ENCODE assay signal across 13 mouse cellular contexts in the genomic region with DNA sequence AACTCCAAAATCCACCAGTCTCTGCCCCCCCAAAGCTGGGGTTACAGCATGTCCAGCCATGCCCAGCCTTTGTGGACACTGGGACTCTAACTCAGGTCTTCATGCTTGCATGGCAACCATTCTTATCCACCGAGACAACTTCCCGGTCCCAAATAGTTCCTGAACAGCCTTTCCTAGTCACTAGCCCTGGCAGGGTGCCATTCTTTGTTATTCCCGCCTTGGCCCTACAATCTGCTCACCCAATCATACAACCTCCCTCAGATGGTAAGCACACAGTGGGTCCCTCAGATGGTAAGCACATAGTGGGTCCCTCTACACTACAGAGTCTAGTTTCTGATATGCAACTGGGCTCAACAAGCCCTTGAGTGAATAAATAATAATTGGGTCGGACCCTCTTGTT. TPM values are rescaled to one million over a fixed set of nuclear protein-coding genes. Genes with fewer than 3 reads are reported as not detected.
DNase-seq lines count a peak whose midpoint lies in the region; ATAC-seq and TF ChIP-seq lines count a peak whose summit lies in the region.
"Had no signal": no experiment of that assay in that cellular context is flagged by ENCODE, and none has a peak within 500 bp of the region (broad histone marks: within the 10 kb centered on the region; RNA-seq: fewer than 3 reads in every experiment).

No protein-coding gene starts in this region.

- 0 out of 2 replicates have a peak, but pooled peaks cover 3% of the 10 kb centered on the region for H3K36me3 ChIP-seq in hindbrain, embryonic 12.5 days
- no peaks in the 10 kb centered on the region for H3K36me3 ChIP-seq in hindbrain, embryonic 11.5 days (ENCODE audit: control insufficient read depth, insufficient read depth, low read length)
- 0 out of 2 replicates have a peak, but pooled peaks cover 2% of the 10 kb centered on the region for H3K36me3 ChIP-seq in neural tube, embryonic 12.5 days
- peaks cover 6% of the 10 kb centered on the region; the same call in 1 of the 2 replicates for H3K36me3 ChIP-seq in forebrain, embryonic 15.5 days
- H3K36me3 ChIP-seq in neural tube, embryonic 13.5 days: peaks cover 30% of the 10 kb centered on the region; the same call in 1 of the 2 replicates
- no peaks in the 10 kb centered on the region for H3K36me3 ChIP-seq in kidney, adult 2 months (ENCODE audit: control insufficient read depth, insufficient read depth, low read length)

- H3K4me1 ChIP-seq in hindbrain, embryonic 12.5 days: peaks cover 46% of the 10 kb centered on the region
- H3K4me1 ChIP-seq in hindbrain, embryonic 11.5 days (replicated peaks; ENCODE audit: control insufficient read depth, insufficient read depth, low read length): no peaks in the 10 kb centered on the region
- peaks cover 43% of the 10 kb centered on the region for H3K4me1 ChIP-seq in neural tube, embryonic 12.5 days
- peaks cover 47% of the 10 kb centered on the region for H3K4me1 ChIP-seq in forebrain, embryonic 15.5 days
- peaks cover 69% of the 10 kb centered on the region for H3K4me1 ChIP-seq in neural tube, embryonic 13.5 days (replicated peaks)
- H3K4me1 ChIP-seq in kidney, adult 2 months (ENCODE audit: control insufficient read depth, insufficient read depth, low read length): no peaks in the 10 kb centered on the region

- peak overlapping the region; percentile 86; the same call in 1 of the 2 replicates for H3K4me2 ChIP-seq in hindbrain, embryonic 12.5 days (replicated peaks)
- H3K4me2 ChIP-seq in hindbrain, embryonic 11.5 days (replicated peaks; ENCODE audit: low read depth, low read length): no peak overlapping the region
- H3K4me2 ChIP-seq in neural tube, embryonic 12.5 days (replicated peaks): peak overlapping the region; percentile 79; the same call in 1 of the 2 replicates
- H3K4me2 ChIP-seq in forebrain, embryonic 15.5 days (replicated peaks): no peak overlapping the region
- peak overlapping the region; percentile 85 for H3K4me2 ChIP-seq in neural tube, embryonic 13.5 days

- TF ChIP-seq CTCF in kidney, adult 2 months (conservative IDR thresholded peaks at IDR 0.05; ENCODE audit: insufficient read depth, insufficient read length, low read depth, low read length): no peak

- 44% methylated on average over 4 of the region's 4 CpGs for WGBS in hindbrain, embryonic 12.5 days
- 68% methylated on average over 4 of the region's 4 CpGs for WGBS in hindbrain, embryonic 11.5 days
- 62% methylated on average over 4 of the region's 4 CpGs for WGBS in neural tube, embryonic 12.5 days
- WGBS in forebrain, embryonic 15.5 days: 31% methylated on average over 4 of the region's 4 CpGs
- WGBS in neural tube, embryonic 13.5 days: 27% methylated on average over 4 of the region's 4 CpGs
- 63% methylated on average over 4 of the region's 4 CpGs for WGBS in kidney, adult 2 months

- H3K9ac ChIP-seq in hindbrain, embryonic 12.5 days: no peak overlapping the region
- no peak overlapping the region for H3K9ac ChIP-seq in hindbrain, embryonic 11.5 days (ENCODE audit: low read depth, low read length)
- no peak overlapping the region for H3K9ac ChIP-seq in neural tube, embryonic 12.5 days
- no peak overlapping the region for H3K9ac ChIP-seq in forebrain, embryonic 15.5 days (replicated peaks)
- peak overlapping the region; percentile 5; the same call in 1 of the 2 replicates for H3K9ac ChIP-seq in neural tube, embryonic 13.5 days
- H3K9ac ChIP-seq: liver, embryonic 14.5 days had no signal

- TF ChIP-seq POLR2A in kidney, adult 2 months (IDR thresholded peaks at IDR 0.05; ENCODE audit: low read depth, low read length): no peak

- H3K27me3 ChIP-seq in hindbrain, embryonic 12.5 days: 0 out of 2 replicates have a peak, but pooled peaks cover under 1% of the 10 kb centered on the region
- H3K27me3 ChIP-seq in hindbrain, embryonic 11.5 days (ENCODE audit: control insufficient read depth, insufficient read depth, low read length): peaks cover 4% of the 10 kb centered on the region; the same call in 1 of the 2 replicates
- no peaks in the 10 kb centered on the region for H3K27me3 ChIP-seq in neural tube, embryonic 12.5 days (replicated peaks)
- H3K27me3 ChIP-seq in forebrain, embryonic 15.5 days: no peaks in the 10 kb centered on the region
- no peaks in the 10 kb centered on the region for H3K27me3 ChIP-seq in neural tube, embryonic 13.5 days
- no peaks in the 10 kb centered on the region for H3K27me3 ChIP-seq in kidney, adult 2 months (replicated peaks; ENCODE audit: control insufficient read depth, insufficient read depth, low read length)

- no peaks in the 10 kb centered on the region for H3K9me3 ChIP-seq in hindbrain, embryonic 12.5 days (replicated peaks)
- H3K9me3 ChIP-seq in hindbrain, embryonic 11.5 days (ENCODE audit: control insufficient read depth, low read length): no peaks in the 10 kb centered on the region; the same call in 1 of the 2 replicates
- no peaks in the 10 kb centered on the region for H3K9me3 ChIP-seq in neural tube, embryonic 12.5 days
- no peaks in the 10 kb centered on the region for H3K9me3 ChIP-seq in forebrain, embryonic 15.5 days
- H3K9me3 ChIP-seq in neural tube, embryonic 13.5 days: no peaks in the 10 kb centered on the region

- no peak overlapping the region for H3K4me3 ChIP-seq in hindbrain, embryonic 12.5 days
- H3K4me3 ChIP-seq in hindbrain, embryonic 11.5 days (ENCODE audit: low read depth, low read length): no peak overlapping the region
- H3K4me3 ChIP-seq in neural tube, embryonic 12.5 days: no peak overlapping the region
- no peak overlapping the region for H3K4me3 ChIP-seq in forebrain, embryonic 15.5 days
- 0 out of 2 replicates have a peak overlapping the region, but pooled peaks have one; percentile 94 for H3K4me3 ChIP-seq in neural tube, embryonic 13.5 days
- H3K4me3 ChIP-seq in kidney, adult 2 months (ENCODE audit: insufficient read depth, low read depth, low read length): no peak overlapping the region
- H3K4me3 ChIP-seq: layer of hippocampus, adult 2 months had no signal

- 0 out of 2 replicates have a peak overlapping the region, but pooled peaks have one; percentile 94 for H3K27ac ChIP-seq in hindbrain, embryonic 12.5 days
- H3K27ac ChIP-seq in hindbrain, embryonic 11.5 days (ENCODE audit: low read depth, low read length): no peak overlapping the region
- no peak overlapping the region for H3K27ac ChIP-seq in neural tube, embryonic 12.5 days
- H3K27ac ChIP-seq in forebrain, embryonic 15.5 days (replicated peaks): peak overlapping the region; percentile 96
- peak overlapping the region; percentile 96 for H3K27ac ChIP-seq in neural tube, embryonic 13.5 days (replicated peaks)
- H3K27ac ChIP-seq in kidney, adult 2 months (ENCODE audit: insufficient read depth, low read depth, low read length): no peak overlapping the region
- H3K27ac ChIP-seq: layer of hippocampus, adult 2 months; liver, embryonic 14.5 days had no signal

- DNase-seq in hindbrain, embryonic 11.5 days (ENCODE audit: low spot score): no peak
- DNase-seq in neural tube, embryonic 10.5 days (ENCODE audit: extremely low spot score, low spot score): no peak
- no peak for DNase-seq in kidney, adult 2 months
- DNase-seq in adipocyte (ENCODE audit: low spot score): no peak
- DNase-seq: adrenal gland, postnatal 10 days; heart, postnatal 10 days; kidney, adult 8-10 months had no signal

- no peak for ATAC-seq in hindbrain, embryonic 12.5 days (ENCODE audit: low FRiP score)
- ATAC-seq in hindbrain, embryonic 11.5 days (ENCODE audit: low FRiP score): no peak
- ATAC-seq in neural tube, embryonic 12.5 days (ENCODE audit: low FRiP score, low read depth): no peak
- ATAC-seq in forebrain, embryonic 15.5 days (replicated peaks): no peak
- ATAC-seq in neural tube, embryonic 13.5 days (ENCODE audit: low read depth): no peak

RNA-seq across cellular contexts. Expression of a gene that starts 4.2 kb away (rescaled TPM):
- 386 and 391 TPM in 2 replicates for polyA plus RNA-seq in hindbrain, embryonic 12.5 days (2016; fragmentation: Nextera tagmentation; extraction: Ambion mirVana)
- polyA plus RNA-seq in hindbrain, embryonic 11.5 days (2014; fragmentation: Nextera tagmentation; extraction: Ambion mirVana): 151 and 156 TPM in 2 replicates
- 362 and 381 TPM in 2 replicates for polyA plus RNA-seq in neural tube, embryonic 12.5 days (2016; fragmentation: Nextera tagmentation; extraction: Ambion mirVana)
- polyA plus RNA-seq in forebrain, embryonic 15.5 days (2015; fragmentation: Nextera tagmentation; extraction: Ambion mirVana): 590 and 608 TPM in 2 replicates
- polyA plus RNA-seq in neural tube, embryonic 13.5 days (2015; fragmentation: Nextera tagmentation; extraction: Ambion mirVana): 548 and 565 TPM in 2 replicates
- 12.5 and 15.7 TPM in 2 replicates for polyA plus RNA-seq in kidney, adult 2 months (2012; rRNA removed)

RNA-seq across cellular contexts. Expression of a gene that starts 28.0 kb away (rescaled TPM):
- 119 and 130 TPM in 2 replicates for polyA plus RNA-seq in hindbrain, embryonic 12.5 days (2016; fragmentation: Nextera tagmentation; extraction: Ambion mirVana)
- polyA plus RNA-seq in hindbrain, embryonic 11.5 days (2014; fragmentation: Nextera tagmentation; extraction: Ambion mirVana): 146 and 191 TPM in 2 replicates
- polyA plus RNA-seq in neural tube, embryonic 12.5 days (2016; fragmentation: Nextera tagmentation; extraction: Ambion mirVana): 120 and 127 TPM in 2 replicates
- polyA plus RNA-seq in forebrain, embryonic 15.5 days (2015; fragmentation: Nextera tagmentation; extraction: Ambion mirVana): 70.0 and 75.2 TPM in 2 replicates
- 33.5 and 40.5 TPM in 2 replicates for polyA plus RNA-seq in neural tube, embryonic 13.5 days (2015; fragmentation: Nextera tagmentation; extraction: Ambion mirVana)
- polyA plus RNA-seq in kidney, adult 2 months (2012; rRNA removed): 8.9 and 10.2 TPM in 2 replicates

RNA-seq across cellular contexts. Expression of a gene that starts 28.8 kb away (rescaled TPM):
- 32.1 and 36.1 TPM in 2 replicates for polyA plus RNA-seq in hindbrain, embryonic 12.5 days (2016; fragmentation: Nextera tagmentation; extraction: Ambion mirVana)
- 16.1 and 18.4 TPM in 2 replicates for polyA plus RNA-seq in hindbrain, embryonic 11.5 days (2014; fragmentation: Nextera tagmentation; extraction: Ambion mirVana)
- polyA plus RNA-seq in neural tube, embryonic 12.5 days (2016; fragmentation: Nextera tagmentation; extraction: Ambion mirVana): 37.3 and 38.2 TPM in 2 replicates
- 37.6 and 40.0 TPM in 2 replicates for polyA plus RNA-seq in forebrain, embryonic 15.5 days (2015; fragmentation: Nextera tagmentation; extraction: Ambion mirVana)
- polyA plus RNA-seq in neural tube, embryonic 13.5 days (2015; fragmentation: Nextera tagmentation; extraction: Ambion mirVana): 43.1 and 43.4 TPM in 2 replicates
- polyA plus RNA-seq in kidney, adult 2 months (2012; rRNA removed): 52.8 and 67.8 TPM in 2 replicates

RNA-seq across cellular contexts. Expression of a gene that starts 31.5 kb away (rescaled TPM):
- polyA plus RNA-seq in hindbrain, embryonic 12.5 days (2016; fragmentation: Nextera tagmentation; extraction: Ambion mirVana): 67.3 and 76.0 TPM in 2 replicates
- 40.1 and 45.4 TPM in 2 replicates for polyA plus RNA-seq in hindbrain, embryonic 11.5 days (2014; fragmentation: Nextera tagmentation; extraction: Ambion mirVana)
- polyA plus RNA-seq in neural tube, embryonic 12.5 days (2016; fragmentation: Nextera tagmentation; extraction: Ambion mirVana): 60.6 and 61.2 TPM in 2 replicates
- polyA plus RNA-seq in forebrain, embryonic 15.5 days (2015; fragmentation: Nextera tagmentation; extraction: Ambion mirVana): 61.5 and 64.1 TPM in 2 replicates
- 75.6 and 76.1 TPM in 2 replicates for polyA plus RNA-seq in neural tube, embryonic 13.5 days (2015; fragmentation: Nextera tagmentation; extraction: Ambion mirVana)
- polyA plus RNA-seq in kidney, adult 2 months (2012; rRNA removed): 132 and 156 TPM in 2 replicates

Comparison
In these comparisons a context has a peak if more than half of its experiments do, and no peak if none do; other contexts are left out.
1. H3K27ac ChIP-seq: peak in hindbrain, embryonic 12.5 days (single experiment), forebrain, embryonic 15.5 days (single experiment) and neural tube, embryonic 13.5 days (single experiment); none in hindbrain, embryonic 11.5 days (single experiment), neural tube, embryonic 12.5 days (single experiment) and kidney, adult 2 months (single experiment).
2. H3K4me2 ChIP-seq: peak in hindbrain, embryonic 12.5 days (single experiment), neural tube, embryonic 12.5 days (single experiment) and neural tube, embryonic 13.5 days (single experiment); none in hindbrain, embryonic 11.5 days (single experiment) and forebrain, embryonic 15.5 days (single experiment).